Comparison of ENCODE assay signal across 11 mouse cellular contexts in genomic region chr11:90240652-90241330, GRCm38 (mm10). TPM values are rescaled to one million over a fixed set of nuclear protein-coding genes. Genes with fewer than 3 reads are reported as not detected.
DNase-seq lines count a peak whose midpoint lies in the region; ATAC-seq and TF ChIP-seq lines count a peak whose summit lies in the region.
"Had no signal": no experiment of that assay in that cellular context is flagged by ENCODE, and none has a peak within 500 bp of the region (broad histone marks: within the 10 kb centered on the region; RNA-seq: fewer than 3 reads in every experiment).

No protein-coding gene starts in this region.

- no peaks in the 10 kb centered on the region for H3K27me3 ChIP-seq in intestine, postnatal 0 days (replicated peaks; ENCODE audit: control insufficient read depth, insufficient read depth, low read length)
- H3K27me3 ChIP-seq: neural tube, embryonic 12.5 days had no signal

- H3K4me1 ChIP-seq in intestine, postnatal 0 days (replicated peaks; ENCODE audit: control insufficient read depth, insufficient read depth, low read length): no peaks in the 10 kb centered on the region

- no peak overlapping the region; the same call in 1 of the 2 replicates for H3K27ac ChIP-seq in intestine, postnatal 0 days (ENCODE audit: low read depth, low read length)
- H3K27ac ChIP-seq in layer of hippocampus, adult 2 months: no peak overlapping the region
- H3K27ac ChIP-seq: neural tube, embryonic 12.5 days had no signal

- peak; percentile 35 to 58 for DNase-seq in kidney, postnatal 25 days
- no peak for DNase-seq in kidney, adult 18-20 months
- peak; percentile 83 for DNase-seq in adipocyte (ENCODE audit: low spot score)
- no peak for DNase-seq in thymus, postnatal 25 days
- DNase-seq in left cerebral cortex, adult 9 months (ENCODE audit: low spot score in 2 of 2): no peak
- no peak for DNase-seq in layer of hippocampus, adult 2 months (ENCODE audit: low spot score in 2 of 2)
- DNase-seq: embryo, embryonic 11 days had no signal

- H3K36me3 ChIP-seq in intestine, postnatal 0 days (ENCODE audit: control insufficient read depth, insufficient read depth): no peaks in the 10 kb centered on the region
- H3K36me3 ChIP-seq: G1E; neural tube, embryonic 12.5 days had no signal

- no peaks in the 10 kb centered on the region for H3K9me3 ChIP-seq in intestine, postnatal 0 days (ENCODE audit: control insufficient read depth)
- H3K9me3 ChIP-seq: neural tube, embryonic 12.5 days had no signal

- WGBS in intestine, postnatal 0 days: 28% methylated on average over 6 of the region's 6 CpGs

- no peak overlapping the region for H3K4me3 ChIP-seq in intestine, postnatal 0 days (ENCODE audit: low read depth, low read length)
- H3K4me3 ChIP-seq in layer of hippocampus, adult 2 months: no peak overlapping the region
- H3K4me3 ChIP-seq: neural tube, embryonic 12.5 days had no signal

- no peak overlapping the region for H3K4me2 ChIP-seq in intestine, postnatal 0 days (replicated peaks; ENCODE audit: low read depth)
- H3K4me2 ChIP-seq: neural tube, embryonic 12.5 days had no signal

- H3K9ac ChIP-seq in intestine, postnatal 0 days (ENCODE audit: low read depth, low read length): no peak overlapping the region
- H3K9ac ChIP-seq: neural tube, embryonic 12.5 days had no signal

- ATAC-seq in intestine, postnatal 0 days: 0 out of 2 replicates have a peak, but pooled peaks have one; percentile 22
- peak; percentile 66 for ATAC-seq in megakaryocyte progenitor cell, adult 5-6 weeks (replicated peaks; ENCODE audit: poor library complexity)

- no peak for TF ChIP-seq CTCF in intestine, postnatal 0 days (IDR thresholded peaks at IDR 0.05; ENCODE audit: low read depth)
- TF ChIP-seq CTCF in layer of hippocampus, adult 2 months (conservative IDR thresholded peaks at IDR 0.05): no peak

RNA-seq across cellular contexts. Expression of gene Mmd, which starts 8.5 kb away (rescaled TPM):
- 36.5 and 38.5 TPM in 2 replicates for polyA plus RNA-seq in intestine, postnatal 0 days (2015; fragmentation: Nextera tagmentation; extraction: Ambion mirVana)
- total RNA-seq in megakaryocyte progenitor cell, adult 5-6 weeks (2015): 19.0 and 20.5 TPM in 2 replicates
- 16.0 and 17.7 TPM in 2 replicates for total RNA-seq in megakaryocyte progenitor cell, adult 5-6 weeks (2017)
- 100 to 1,000 TPM; 364 to 381 TPM for total RNA-seq in layer of hippocampus, adult 2 months (2021)

RNA-seq across cellular contexts. Expression of gene Gm45716, which starts 53.3 kb away (rescaled TPM):
- polyA plus RNA-seq in intestine, postnatal 0 days (2015; fragmentation: Nextera tagmentation; extraction: Ambion mirVana): 23.9 and 25.4 TPM in 2 replicates
- total RNA-seq in megakaryocyte progenitor cell, adult 5-6 weeks (2015): 4.5 and 5.7 TPM in 2 replicates
- 7.0 and 12.2 TPM in 2 replicates for total RNA-seq in megakaryocyte progenitor cell, adult 5-6 weeks (2017)
- total RNA-seq in layer of hippocampus, adult 2 months (2021): 1 to 10 TPM; 6.9 to 8.1 TPM

Comparison
In these comparisons a context has a peak if more than half of its experiments do, and no peak if none do; other contexts are left out.
1. DNase-seq: peak in kidney, postnatal 25 days (2 of 2) and adipocyte (single experiment); none in kidney, adult 18-20 months (single experiment), thymus, postnatal 25 days (single experiment), left cerebral cortex, adult 9 months (0 of 2) and layer of hippocampus, adult 2 months (0 of 2).
2. RNA of gene Mmd, which starts 8.5 kb away (total RNA-seq): 364 to 381 TPM in layer of hippocampus, adult 2 months; 16.0 to 20.5 TPM in megakaryocyte progenitor cell, adult 5-6 weeks; every median in the first group is over 10 times any median in the second.